Mouse (Mus musculus): Measurements from ENCODE around the gene H2afz. TPM values are rescaled to one million over a fixed set of nuclear protein-coding genes. Genes with fewer than 3 reads are reported as not detected.

Gene H2afz
- polyA plus RNA-seq, 1 experiment from 2014 or later, result 3,387 TPM

- Histone ChIP-seq H3K27me3 (ENCODE audit: control insufficient read depth, insufficient read depth, low read length) (no peaks in the 10 kb centered on the region), H3K4me2 (peak overlapping the region; percentile 66), H3K4me1 (ENCODE audit: control insufficient read depth, insufficient read depth, low read length) (peaks cover 8% of the 10 kb centered on the region), H3K4me3 (ENCODE audit: low read depth, low read length) (peak overlapping the region; percentile 53), H3K27ac (ENCODE audit: low read depth, low read length) (peak overlapping the region; percentile 97), H3K36me3 (ENCODE audit: control insufficient read depth, insufficient read depth, low read length) (no peaks in the 10 kb centered on the region), H3K9ac (ENCODE audit: low read length) (peak overlapping the region; percentile 87), H3K9me3 (ENCODE audit: control insufficient read depth, low read length) (no peaks in the 10 kb centered on the region)
- no peak; the same call in 1 of the 2 replicates for ATAC-seq (ENCODE audit: low FRiP score)
- peak; percentile 97 for DNase-seq (ENCODE audit: low spot score, missing footprints)
- WGBS, result 3% methylated on average over 25 of the region's 26 CpGs
These were observed 4.0 kb downstream of the H2afz start for GRCm38 (mm10) chr3:137868094-137868913.

DNA sequence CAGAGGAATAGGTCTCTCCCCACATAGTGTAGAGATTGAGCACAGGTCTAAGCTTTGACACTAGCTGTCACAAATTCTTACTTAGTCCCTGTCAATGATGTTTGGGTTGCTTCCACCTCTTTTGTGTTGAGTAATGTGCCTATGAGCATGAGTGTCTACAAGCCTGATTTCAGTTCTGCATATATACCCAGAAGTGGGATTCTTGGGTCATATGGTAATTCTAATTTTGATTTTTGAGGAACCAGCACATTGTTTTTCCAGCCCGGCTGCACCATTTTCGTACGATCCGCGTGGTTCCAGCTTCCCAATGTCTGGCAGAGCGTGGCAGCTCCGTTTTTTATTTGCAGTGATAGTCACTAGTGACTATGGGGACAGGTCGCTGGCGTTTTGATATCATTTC, 5.1 kb downstream of the H2afz start:
- no peak overlapping the region for H3K4me2 ChIP-seq
- H3K27me3 ChIP-seq (ENCODE audit: control insufficient read depth, insufficient read depth, low read length), result no peaks in the 10 kb centered on the region
- no peak overlapping the region for H3K27ac ChIP-seq (ENCODE audit: low read depth, low read length)
- H3K4me1 ChIP-seq (ENCODE audit: control insufficient read depth, insufficient read depth, low read length), result peaks cover 8% of the 10 kb centered on the region
- DNase-seq (ENCODE audit: low spot score, missing footprints), result no peak
- WGBS, result 96% methylated on average over 9 of the region's 9 CpGs
- no peaks in the 10 kb centered on the region for H3K9me3 ChIP-seq (ENCODE audit: control insufficient read depth, low read length)
- H3K4me3 ChIP-seq (ENCODE audit: low read depth, low read length), result no peak overlapping the region
- ATAC-seq (ENCODE audit: low FRiP score), result no peak
- H3K9ac ChIP-seq (ENCODE audit: low read length), result no peak overlapping the region
- H3K36me3 ChIP-seq (ENCODE audit: control insufficient read depth, insufficient read depth, low read length), result no peaks in the 10 kb centered on the region

DNA sequence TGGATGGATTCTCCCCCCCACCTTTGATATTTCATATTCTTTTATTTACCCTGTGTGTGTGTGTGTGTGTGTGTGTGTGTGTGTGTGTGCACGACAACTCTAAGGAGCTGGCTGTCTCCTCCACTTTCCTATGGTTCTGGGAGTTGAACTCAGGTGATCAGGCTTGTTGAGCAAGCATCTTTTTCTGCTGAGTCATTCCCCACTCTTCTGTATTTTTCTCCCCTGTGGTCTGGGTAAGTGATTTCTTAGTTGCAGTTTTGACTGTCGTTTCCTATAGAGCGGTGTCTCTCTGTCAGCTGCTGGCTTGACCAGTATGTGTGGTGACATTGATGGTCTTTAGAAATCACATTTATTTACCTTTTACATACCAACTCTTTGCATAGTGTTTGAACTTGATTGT, 15.0 kb downstream of the H2afz start:
- Histone ChIP-seq H3K36me3 (ENCODE audit: control insufficient read depth, insufficient read depth, low read length) (no peaks in the 10 kb centered on the region), H3K4me2 (no peak overlapping the region), H3K4me1 (ENCODE audit: control insufficient read depth, insufficient read depth, low read length) (no peaks in the 10 kb centered on the region), H3K27ac (ENCODE audit: low read depth, low read length) (no peak overlapping the region), H3K27me3 (ENCODE audit: control insufficient read depth, insufficient read depth, low read length) (no peaks in the 10 kb centered on the region), H3K9ac (ENCODE audit: low read length) (no peak overlapping the region), H3K4me3 (ENCODE audit: low read depth, low read length) (no peak overlapping the region), H3K9me3 (ENCODE audit: control insufficient read depth, low read length) (no peaks in the 10 kb centered on the region)
- ATAC-seq (ENCODE audit: low FRiP score) (no peak), DNase-seq (ENCODE audit: low spot score, missing footprints) (no peak)
- 81% methylated on average over 3 of the region's 3 CpGs for WGBS

- 85% methylated on average over 4 of the region's 4 CpGs for WGBS
These were observed 15.9 kb downstream of the H2afz start for GRCm38 (mm10) chr3:137880109-137880748.

DNA sequence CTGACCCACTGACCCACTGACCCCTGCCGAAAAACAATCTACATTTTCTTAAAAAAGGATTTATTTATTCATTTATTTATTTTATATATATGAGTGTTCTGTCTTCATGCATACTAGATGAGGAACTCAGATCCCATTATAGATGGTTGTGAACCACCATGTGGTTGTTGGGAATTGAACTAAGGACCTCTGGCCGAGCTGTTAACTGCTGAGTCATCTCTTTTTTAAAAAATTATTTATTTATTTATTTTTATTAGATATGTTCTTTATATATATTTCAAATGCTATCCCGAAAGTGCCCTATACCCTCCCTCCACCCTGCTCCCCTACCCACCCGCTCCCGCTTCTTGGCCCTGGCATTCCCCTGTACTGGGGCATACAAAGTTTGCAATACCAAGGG, 16.8 kb downstream of the H2afz start:
- H3K9ac ChIP-seq (ENCODE audit: low read length), result no peak overlapping the region
- H3K27ac ChIP-seq (ENCODE audit: low read depth, low read length), result no peak overlapping the region
- WGBS, result 95% methylated on average over 5 of the region's 5 CpGs
- no peaks in the 10 kb centered on the region for H3K9me3 ChIP-seq (ENCODE audit: control insufficient read depth, low read length)
- H3K36me3 ChIP-seq (ENCODE audit: control insufficient read depth, insufficient read depth, low read length), result no peaks in the 10 kb centered on the region
- no peak overlapping the region for H3K4me3 ChIP-seq (ENCODE audit: low read depth, low read length)
- DNase-seq (ENCODE audit: low spot score, missing footprints) (no peak), ATAC-seq (ENCODE audit: low FRiP score) (no peak)
- no peak overlapping the region for H3K4me2 ChIP-seq
- no peaks in the 10 kb centered on the region for H3K27me3 ChIP-seq (ENCODE audit: control insufficient read depth, insufficient read depth, low read length)
- no peaks in the 10 kb centered on the region for H3K4me1 ChIP-seq (ENCODE audit: control insufficient read depth, insufficient read depth, low read length)

More at GRCm38 (mm10) chr3:137880109-137880748, 15.9 kb downstream of the H2afz start:
- H3K9ac ChIP-seq (ENCODE audit: low read length), result no peak overlapping the region
- H3K4me2 ChIP-seq, result no peak overlapping the region
- H3K36me3 ChIP-seq (ENCODE audit: control insufficient read depth, insufficient read depth, low read length), result no peaks in the 10 kb centered on the region
- ATAC-seq (ENCODE audit: low FRiP score) (no peak), DNase-seq (ENCODE audit: low spot score, missing footprints) (no peak)
- no peaks in the 10 kb centered on the region for H3K27me3 ChIP-seq (ENCODE audit: control insufficient read depth, insufficient read depth, low read length)
- no peak overlapping the region for H3K27ac ChIP-seq (ENCODE audit: low read depth, low read length)
- H3K9me3 ChIP-seq (ENCODE audit: control insufficient read depth, low read length), result no peaks in the 10 kb centered on the region
- no peak overlapping the region for H3K4me3 ChIP-seq (ENCODE audit: low read depth, low read length)
- H3K4me1 ChIP-seq (ENCODE audit: control insufficient read depth, insufficient read depth, low read length), result no peaks in the 10 kb centered on the region

DNA sequence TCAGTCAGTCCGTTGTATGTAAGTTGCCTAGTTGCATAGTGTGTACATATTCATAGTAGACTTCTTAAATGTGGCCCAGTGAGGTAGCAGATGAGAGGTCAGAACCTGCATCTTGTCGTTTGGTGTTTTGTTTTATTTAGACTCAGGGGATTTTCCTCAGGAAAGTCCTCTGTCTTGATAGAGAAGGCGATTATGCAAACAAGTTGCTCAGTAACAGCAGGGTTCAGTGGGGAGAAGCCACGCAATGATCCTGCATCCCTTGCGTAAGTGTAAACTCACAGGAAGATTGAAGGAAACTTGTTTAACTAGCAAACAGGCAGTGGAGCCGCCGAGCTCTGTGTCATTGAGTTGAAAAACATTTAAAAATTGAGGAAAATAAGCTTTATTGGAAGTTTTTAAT, 23.7 kb downstream of the H2afz start:
- Histone ChIP-seq H3K36me3 (ENCODE audit: control insufficient read depth, insufficient read depth, low read length) (no peaks in the 10 kb centered on the region; the same call in 1 of the 2 replicates), H3K27ac (ENCODE audit: low read depth, low read length) (no peak overlapping the region), H3K4me2 (no peak overlapping the region), H3K27me3 (ENCODE audit: control insufficient read depth, insufficient read depth, low read length) (no peaks in the 10 kb centered on the region), H3K4me1 (ENCODE audit: control insufficient read depth, insufficient read depth, low read length) (no peaks in the 10 kb centered on the region), H3K4me3 (ENCODE audit: low read depth, low read length) (no peak overlapping the region), H3K9ac (ENCODE audit: low read length) (no peak overlapping the region), H3K9me3 (ENCODE audit: control insufficient read depth, low read length) (no peaks in the 10 kb centered on the region)
- DNase-seq (ENCODE audit: low spot score, missing footprints) (no peak), ATAC-seq (ENCODE audit: low FRiP score) (no peak)
- WGBS, result 65% methylated on average over 7 of the region's 7 CpGs

DNA sequence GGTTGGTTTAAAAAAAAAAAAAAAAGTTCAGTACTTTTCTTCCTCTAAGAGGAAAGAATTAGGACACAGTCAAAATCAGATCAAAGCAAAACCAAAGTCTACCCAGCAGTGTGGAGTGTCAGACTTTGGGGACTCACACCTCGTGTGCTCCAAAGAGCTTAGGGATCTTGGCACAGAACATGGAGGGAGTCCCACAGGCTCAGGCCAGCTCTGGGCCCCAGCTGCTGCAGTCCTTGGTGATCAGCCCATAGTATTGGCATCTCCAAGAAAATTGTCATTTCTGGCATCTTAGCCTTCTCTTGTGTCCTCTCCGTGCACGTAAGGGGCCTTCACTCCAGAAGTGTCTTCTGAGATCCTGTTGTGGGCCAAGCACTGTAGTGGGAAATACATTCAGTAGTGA, 26.8 kb downstream of the H2afz start:
- DNase-seq (ENCODE audit: low spot score, missing footprints) (no peak), ATAC-seq (ENCODE audit: low FRiP score) (no peak)
- Histone ChIP-seq H3K4me3 (ENCODE audit: low read depth, low read length) (no peak overlapping the region), H3K36me3 (ENCODE audit: control insufficient read depth, insufficient read depth, low read length) (no peaks in the 10 kb centered on the region; the same call in 1 of the 2 replicates), H3K27ac (ENCODE audit: low read depth, low read length) (no peak overlapping the region), H3K4me2 (no peak overlapping the region), H3K27me3 (ENCODE audit: control insufficient read depth, insufficient read depth, low read length) (no peaks in the 10 kb centered on the region), H3K4me1 (ENCODE audit: control insufficient read depth, insufficient read depth, low read length) (no peaks in the 10 kb centered on the region), H3K9ac (ENCODE audit: low read length) (no peak overlapping the region), H3K9me3 (ENCODE audit: control insufficient read depth, low read length) (peaks cover 3% of the 10 kb centered on the region)
- 79% methylated on average over 3 of the region's 3 CpGs for WGBS

DNA sequence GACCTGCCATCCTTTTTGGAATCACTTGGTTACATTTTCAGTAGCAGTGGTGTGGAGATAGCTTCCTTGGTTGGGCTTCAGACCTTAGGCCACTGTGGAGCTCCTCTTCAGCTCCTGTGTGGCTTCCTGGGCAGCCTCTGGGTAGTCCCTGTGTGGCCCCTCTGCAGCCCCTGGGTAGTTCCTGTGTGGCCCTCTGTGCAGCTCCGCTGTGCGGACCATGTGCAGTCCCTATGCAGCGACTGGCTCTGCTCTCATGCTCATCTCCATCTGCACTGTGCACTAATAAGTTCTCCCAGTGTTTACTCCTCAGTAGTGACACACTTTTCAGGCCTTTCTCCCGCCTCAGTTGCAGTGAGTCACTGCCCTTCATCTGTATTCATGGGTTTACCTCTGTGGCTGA, 27.8 kb downstream of the H2afz start:
- 95% methylated on average over 4 of the region's 4 CpGs for WGBS
- ATAC-seq (ENCODE audit: low FRiP score), result no peak

DNA sequence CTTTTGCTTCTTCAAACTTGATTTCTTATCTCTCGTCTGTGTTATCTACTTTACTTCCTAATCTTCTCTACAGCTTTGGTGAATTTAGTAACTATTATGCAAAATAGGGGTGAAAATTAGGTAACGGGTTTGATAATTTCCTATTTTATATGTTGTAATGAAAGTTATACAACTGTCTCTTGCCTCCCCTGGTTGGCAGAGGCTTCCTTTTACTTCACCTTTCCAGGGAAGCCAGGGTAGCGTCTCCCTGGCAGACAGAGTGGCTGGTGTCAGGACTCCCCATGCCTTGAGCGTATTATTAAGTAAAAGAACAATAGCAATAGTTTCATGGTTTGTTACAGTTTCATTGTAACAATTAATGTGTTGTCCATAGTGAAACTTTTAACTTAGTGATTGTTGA, 29.5 kb downstream of the H2afz start:
- H3K9me3 ChIP-seq (ENCODE audit: control insufficient read depth, low read length), result peaks cover 3% of the 10 kb centered on the region
- DNase-seq (ENCODE audit: low spot score, missing footprints) (no peak), ATAC-seq (ENCODE audit: low FRiP score) (no peak)
- H3K27me3 ChIP-seq (ENCODE audit: control insufficient read depth, insufficient read depth, low read length), result no peaks in the 10 kb centered on the region
- H3K4me2 ChIP-seq, result no peak overlapping the region
- WGBS, result 81% methylated on average over 4 of the region's 4 CpGs
- no peak overlapping the region for H3K4me3 ChIP-seq (ENCODE audit: low read depth, low read length)
- no peaks in the 10 kb centered on the region; the same call in 1 of the 2 replicates for H3K36me3 ChIP-seq (ENCODE audit: control insufficient read depth, insufficient read depth, low read length)
- H3K9ac ChIP-seq (ENCODE audit: low read length), result no peak overlapping the region
- no peak overlapping the region for H3K27ac ChIP-seq (ENCODE audit: low read depth, low read length)
- no peaks in the 10 kb centered on the region for H3K4me1 ChIP-seq (ENCODE audit: control insufficient read depth, insufficient read depth, low read length)

More for the DNA sequence above, 27.8 kb downstream of the H2afz start:
- no peak overlapping the region for H3K27ac ChIP-seq (ENCODE audit: low read depth, low read length)
- H3K4me1 ChIP-seq (ENCODE audit: control insufficient read depth, insufficient read depth, low read length), result no peaks in the 10 kb centered on the region
- H3K4me2 ChIP-seq, result no peak overlapping the region
- no peak overlapping the region for H3K4me3 ChIP-seq (ENCODE audit: low read depth, low read length)
- no peak for DNase-seq (ENCODE audit: low spot score, missing footprints)
- no peak overlapping the region for H3K9ac ChIP-seq (ENCODE audit: low read length)
- no peaks in the 10 kb centered on the region; the same call in 1 of the 2 replicates for H3K36me3 ChIP-seq (ENCODE audit: control insufficient read depth, insufficient read depth, low read length)
- no peaks in the 10 kb centered on the region for H3K27me3 ChIP-seq (ENCODE audit: control insufficient read depth, insufficient read depth, low read length)
- H3K9me3 ChIP-seq (ENCODE audit: control insufficient read depth, low read length), result peaks cover 3% of the 10 kb centered on the region
